Mouse (Mus musculus): Measurements from ENCODE around the gene Rpap2.

GRCm38 (mm10) chr5:107708124-107708797 lies 111.1 kb downstream of the Rpap2 start:
- TF ChIP-seq CTCF (IDR thresholded peaks at IDR 0.05; ENCODE audit: low read depth, low read length) = no peak
- no peak for TF ChIP-seq POLR2A (IDR thresholded peaks at IDR 0.05; ENCODE audit: insufficient read depth, low read length)
- TF ChIP-seq EP300 (IDR thresholded peaks at IDR 0.05; ENCODE audit: insufficient read depth, low read depth, low read length) = no peak

Measured in ES-Bruce4 (cell line).